Mouse (Mus musculus): ENCODE data around the gene Wwox.

Gene Wwox

DNA sequence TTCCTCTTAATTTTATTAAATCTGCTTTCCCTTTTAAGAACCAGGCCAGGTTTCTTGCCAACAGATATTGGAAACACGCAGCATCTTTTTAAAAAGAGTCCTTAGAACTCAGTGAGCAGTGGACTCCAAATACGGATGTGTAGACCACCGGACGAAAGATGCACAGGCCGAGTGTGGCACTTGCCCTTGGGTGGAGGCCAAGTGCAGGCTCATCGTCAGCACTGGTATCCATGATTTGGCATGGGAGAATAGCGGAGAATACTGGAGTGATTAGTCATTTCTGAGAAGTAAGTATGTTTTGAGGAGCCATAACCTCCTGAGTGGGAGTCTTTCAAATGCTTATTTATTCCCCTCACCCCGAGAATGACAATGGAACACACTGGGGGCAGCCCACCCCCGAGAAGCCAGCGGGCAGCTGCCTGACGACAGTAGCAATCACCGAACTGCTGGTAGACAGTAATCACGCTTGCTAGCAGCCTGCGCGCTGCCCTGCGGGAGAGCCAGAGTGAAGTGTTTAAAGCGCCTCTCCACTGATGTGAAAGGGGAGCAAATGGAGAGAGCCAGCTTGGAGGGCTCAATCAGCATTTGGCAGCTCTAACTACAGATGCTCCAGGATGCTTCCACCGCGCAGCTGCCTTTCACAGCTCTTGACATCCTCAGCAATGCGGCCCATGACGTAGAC is 29.2 kb downstream of the Wwox start:
- no peak for DNase-seq (ENCODE audit: low read depth)

DNA sequence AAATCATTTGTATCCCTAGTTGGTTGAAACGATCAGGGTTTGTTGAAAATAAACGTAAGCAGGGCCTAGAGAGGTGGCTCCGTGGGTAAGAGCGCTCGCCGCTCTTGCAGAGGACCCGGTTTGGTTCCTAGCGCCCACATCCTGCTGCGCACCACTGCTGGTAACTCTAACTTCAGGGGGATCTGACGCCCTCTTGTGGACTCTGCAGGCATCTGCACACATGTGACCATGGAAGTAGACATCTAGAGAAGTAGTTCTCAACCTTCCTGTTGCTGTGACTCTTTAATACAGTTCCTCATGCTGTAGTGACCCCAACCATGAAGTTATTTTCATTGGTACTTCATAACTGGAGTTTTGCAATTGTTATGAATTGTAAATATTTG is 29.7 kb downstream of the Wwox start:
- no peak for DNase-seq (ENCODE audit: low read depth)

GRCm38 (mm10) chr8:114473546-114473945 is 34.1 kb downstream of the Wwox start:
- no peak for DNase-seq (ENCODE audit: low read depth)

GRCm38 (mm10) chr8:114476919-114477318 is 37.5 kb downstream of the Wwox start:
- no peak for DNase-seq (ENCODE audit: low read depth)

- no peak for DNase-seq (ENCODE audit: low read depth)
Measured at GRCm38 (mm10) chr8:114477790-114478189, 38.3 kb downstream of the Wwox start.

GRCm38 (mm10) chr8:114479749-114480148 is 40.3 kb downstream of the Wwox start:
- no peak for DNase-seq (ENCODE audit: low read depth)

GRCm38 (mm10) chr8:114491662-114492160 is 52.3 kb downstream of the Wwox start:
- DNase-seq (ENCODE audit: low read depth): no peak

GRCm38 (mm10) chr8:114499448-114500144 is 60.1 kb downstream of the Wwox start:
- DNase-seq (ENCODE audit: low read depth): no peak

- DNase-seq (ENCODE audit: low read depth): no peak
Measured at GRCm38 (mm10) chr8:114501906-114502305, 62.5 kb downstream of the Wwox start.

DNA sequence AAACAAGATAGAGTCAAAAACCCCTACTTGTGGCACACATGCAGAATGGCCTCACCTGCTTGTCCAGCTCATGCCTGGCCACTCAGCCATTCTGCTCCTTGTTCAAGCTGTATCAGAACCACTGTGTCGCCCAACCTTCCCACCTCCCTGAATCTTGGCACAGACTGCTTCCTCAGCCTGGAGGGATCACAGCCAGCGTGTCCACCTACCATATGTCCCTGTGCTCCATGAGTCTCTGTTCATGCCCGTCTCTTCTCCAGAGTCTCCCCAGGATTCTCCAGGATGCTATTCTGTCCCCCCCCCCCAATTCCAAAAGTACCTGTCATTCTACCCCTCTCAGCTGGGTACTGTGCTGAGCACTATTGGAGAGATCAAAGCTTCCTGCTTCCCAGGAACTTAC is 63.7 kb downstream of the Wwox start:
- no peak for DNase-seq (ENCODE audit: low read depth)

DNA sequence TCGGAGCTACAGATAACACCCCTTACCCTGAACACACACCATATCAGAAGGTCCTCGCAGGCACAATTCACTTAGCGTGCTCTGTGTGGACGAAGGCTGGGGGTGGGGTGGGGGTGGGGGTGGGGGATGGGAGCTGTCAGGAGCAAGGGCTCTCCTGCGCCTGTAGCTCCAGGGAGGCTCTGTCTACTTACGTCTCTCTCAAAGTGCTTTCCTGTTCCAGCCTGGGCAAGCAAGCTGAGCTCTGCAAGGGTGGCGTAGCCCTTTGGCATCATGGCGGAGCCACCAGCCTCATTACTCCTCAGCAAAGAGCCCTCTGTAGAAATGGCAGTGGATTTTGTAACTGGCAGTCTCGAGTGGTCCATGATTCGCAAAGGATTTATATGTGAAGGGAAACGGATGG is 65.4 kb downstream of the Wwox start:
- DNase-seq (ENCODE audit: low read depth): no peak

- no peak for DNase-seq (ENCODE audit: low read depth)
Measured at GRCm38 (mm10) chr8:114505351-114506347, 66.2 kb downstream of the Wwox start.

DNA sequence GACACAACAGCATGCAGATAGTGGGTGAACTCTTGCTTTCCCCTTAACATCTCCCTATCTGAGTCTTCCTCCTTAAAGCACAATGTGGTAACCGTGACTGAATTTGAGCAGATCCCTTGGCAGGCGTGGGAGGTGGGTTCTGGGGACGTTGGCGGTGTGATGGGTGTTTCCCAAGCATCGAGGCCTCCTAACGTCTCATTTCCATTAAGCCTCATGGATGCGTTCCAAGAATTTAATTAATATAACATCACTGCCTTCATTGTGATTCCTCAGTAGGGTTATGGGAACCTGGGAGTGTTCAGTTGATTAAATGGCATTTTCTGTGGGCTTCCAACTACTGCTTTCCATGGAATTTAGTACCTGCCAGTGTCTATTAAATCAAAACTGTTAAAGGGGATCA is 67.9 kb downstream of the Wwox start:
- DNase-seq (ENCODE audit: low read depth): no peak

- no peak for DNase-seq (ENCODE audit: low read depth)
Measured at GRCm38 (mm10) chr8:114510226-114510625, 70.8 kb downstream of the Wwox start.

DNA sequence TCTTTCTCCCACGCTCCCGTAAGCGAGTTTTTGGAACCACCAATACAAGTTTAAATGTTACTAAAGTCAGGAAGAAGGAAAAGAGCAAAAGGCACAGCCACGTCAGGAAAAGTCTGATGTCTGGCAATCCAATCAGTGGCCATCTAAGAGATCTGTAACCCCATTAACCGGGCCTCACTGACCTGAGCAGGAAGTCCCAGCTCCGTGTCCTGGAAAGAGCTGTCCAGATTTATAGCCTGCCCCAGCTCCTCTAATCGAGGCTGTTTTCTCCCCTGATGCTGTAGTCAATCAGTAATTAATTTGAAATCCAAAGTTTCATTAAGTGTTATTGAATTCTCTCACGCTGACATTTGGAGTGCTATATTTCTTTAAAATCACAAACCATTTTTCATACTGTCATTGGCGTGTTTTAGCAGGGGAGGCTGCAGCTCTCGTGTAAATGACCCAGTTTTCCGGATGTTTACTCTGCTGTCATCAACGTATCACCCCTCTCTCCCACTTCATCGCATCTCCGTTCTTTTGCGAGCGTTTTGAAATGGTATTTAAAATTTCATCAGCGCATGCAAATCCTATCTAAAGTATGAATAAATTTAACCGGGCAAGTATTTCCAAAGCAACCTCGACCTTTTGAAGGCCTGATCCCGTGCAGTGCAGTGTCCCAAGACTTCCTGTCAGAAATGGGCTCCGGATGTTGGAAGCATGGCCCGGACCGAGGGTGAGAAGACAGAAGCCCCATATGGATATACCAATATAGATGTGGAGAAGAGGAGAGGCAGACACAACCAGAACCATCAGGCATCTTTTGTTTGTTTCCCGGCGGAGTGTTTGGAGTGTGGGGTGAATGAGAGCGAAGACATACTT is 72.8 kb downstream of the Wwox start:
- DNase-seq (ENCODE audit: low read depth): no peak

DNA sequence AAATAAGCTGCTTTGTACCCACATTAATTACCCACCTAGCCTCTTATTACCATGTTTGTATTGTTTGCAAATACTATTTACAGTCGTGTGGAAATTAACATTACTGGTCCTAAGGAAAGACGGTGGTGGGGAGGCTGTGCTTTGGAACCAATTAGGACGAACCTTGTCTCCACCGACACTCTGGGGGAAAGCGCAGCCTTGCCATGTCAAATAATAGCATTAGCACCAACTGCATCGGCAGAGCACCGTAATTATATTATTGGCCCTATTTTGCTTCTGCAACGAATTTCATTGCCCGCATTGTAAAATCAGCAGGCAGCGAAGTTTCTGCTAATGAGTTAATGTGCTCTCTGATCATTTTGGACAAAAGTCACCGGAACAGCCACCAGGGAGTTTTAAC is 75.2 kb downstream of the Wwox start:
- no peak for DNase-seq (ENCODE audit: low read depth)

DNA sequence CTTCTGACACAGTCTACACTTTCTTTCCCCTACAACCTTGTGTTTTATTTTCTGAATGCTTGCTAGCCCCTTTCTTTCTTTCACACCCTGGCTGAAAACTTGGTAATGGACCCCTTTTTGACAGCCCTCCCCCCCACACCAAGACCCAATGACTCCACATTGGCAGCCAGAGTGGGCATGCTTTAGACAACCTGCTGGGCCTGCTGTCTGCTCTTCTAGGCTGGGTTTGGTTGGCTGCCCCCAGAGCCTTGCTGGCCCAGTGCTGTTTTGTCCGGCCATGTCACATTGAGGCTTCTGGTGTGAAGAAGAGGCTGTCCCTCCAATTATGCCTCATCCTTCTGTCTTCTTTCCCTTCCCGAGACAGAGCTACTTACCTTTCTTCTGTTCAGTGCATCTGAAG is 83.6 kb downstream of the Wwox start:
- no peak for DNase-seq (ENCODE audit: low read depth)

- no peak for DNase-seq (ENCODE audit: low read depth)
Measured at GRCm38 (mm10) chr8:114526626-114527267, 87.3 kb downstream of the Wwox start.

- no peak for DNase-seq (ENCODE audit: low read depth)
Measured at GRCm38 (mm10) chr8:114527648-114528221, 88.3 kb downstream of the Wwox start.

DNA sequence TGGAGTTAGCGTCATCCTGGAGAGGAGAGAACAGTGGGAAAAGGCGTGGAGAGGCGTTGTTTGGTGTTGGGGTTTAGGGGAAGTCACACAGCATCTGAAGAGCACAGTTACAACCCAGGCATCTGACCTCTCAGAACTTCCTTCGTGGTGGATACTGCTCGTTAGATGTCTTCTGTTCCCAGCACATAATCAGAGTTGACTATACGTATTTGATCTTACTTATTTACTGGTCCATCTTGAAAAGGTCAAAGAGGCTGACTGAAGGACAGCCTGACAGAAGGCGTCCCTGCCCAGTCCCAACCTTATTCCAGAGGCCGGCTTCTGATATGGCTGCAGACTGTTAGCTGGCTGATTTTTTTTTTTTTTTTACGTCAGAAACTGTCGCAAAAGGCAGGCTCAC is 90.1 kb downstream of the Wwox start:
- no peak for DNase-seq (ENCODE audit: low read depth)

GRCm38 (mm10) chr8:114536201-114536600 is 96.7 kb downstream of the Wwox start:
- no peak for DNase-seq (ENCODE audit: low read depth)

Measured in fibroblast of lung, adult 2 months (primary cell).